Mouse (Mus musculus): Measurements from ENCODE around the gene Rhobtb1. TPM values are rescaled to one million over a fixed set of nuclear protein-coding genes. Genes with fewer than 3 reads are reported as not detected.

The Rhobtb1 gene
- total and polyA plus RNA-seq, 2 experiments from 2014 or later = 29.9 to 38.4 TPM

DNA sequence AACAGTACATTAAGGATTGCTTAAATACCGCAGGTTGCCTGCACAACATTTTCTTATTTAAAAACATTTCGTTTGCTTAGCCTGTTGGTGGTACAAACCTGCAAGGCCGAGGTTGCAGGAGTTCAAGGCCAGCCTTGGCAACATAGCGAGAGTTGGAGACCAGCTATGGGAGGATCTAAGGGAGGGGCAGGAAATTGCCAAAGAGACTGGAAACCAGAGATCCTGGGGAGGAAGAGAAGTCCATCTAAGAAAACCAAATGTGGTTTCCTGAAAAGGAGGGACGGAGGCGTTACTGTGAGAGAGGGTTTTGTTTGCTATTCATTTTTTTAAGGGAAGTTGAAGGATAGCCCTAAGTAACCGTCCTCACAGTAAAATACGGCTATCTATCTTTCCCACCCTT is 60.3 kb downstream of the Rhobtb1 start:
- peaks cover 9% of the 10 kb centered on the region; the same call in 1 of the 2 replicates for H3K4me1 ChIP-seq (ENCODE audit: control insufficient read depth, insufficient read depth)
- peak overlapping the region; percentile 76; the same call in 1 of the 2 replicates for H3K9ac ChIP-seq (replicated peaks; ENCODE audit: low read depth, low read length)
- no peaks in the 10 kb centered on the region; the same call in 1 of the 2 replicates for H3K36me3 ChIP-seq (replicated peaks; ENCODE audit: control insufficient read depth, insufficient read depth, low read length)
- 62% methylated on average over 8 of the region's 8 CpGs for WGBS
- DNase-seq (ENCODE audit: low spot score) = peak; percentile 36
- peak overlapping the region; percentile 99 for H3K27ac ChIP-seq (ENCODE audit: low read depth)
- no peak for ATAC-seq (ENCODE audit: insufficient read depth, low read depth)
- TF ChIP-seq CTCF (IDR thresholded peaks at IDR 0.05; ENCODE audit: low read depth) (no peak), EP300 (IDR thresholded peaks at IDR 0.05; ENCODE audit: low read depth) (no peak)
- peak overlapping the region; percentile 98 for H3K4me2 ChIP-seq (ENCODE audit: low read depth, low read length)
- no peaks in the 10 kb centered on the region for H3K27me3 ChIP-seq (ENCODE audit: control insufficient read depth, insufficient read depth, low read length)
- peak overlapping the region; percentile 80 for H3K4me3 ChIP-seq (ENCODE audit: low read depth, low read length)
- H3K9me3 ChIP-seq (replicated peaks; ENCODE audit: control insufficient read depth, low read length) = no peaks in the 10 kb centered on the region

DNA sequence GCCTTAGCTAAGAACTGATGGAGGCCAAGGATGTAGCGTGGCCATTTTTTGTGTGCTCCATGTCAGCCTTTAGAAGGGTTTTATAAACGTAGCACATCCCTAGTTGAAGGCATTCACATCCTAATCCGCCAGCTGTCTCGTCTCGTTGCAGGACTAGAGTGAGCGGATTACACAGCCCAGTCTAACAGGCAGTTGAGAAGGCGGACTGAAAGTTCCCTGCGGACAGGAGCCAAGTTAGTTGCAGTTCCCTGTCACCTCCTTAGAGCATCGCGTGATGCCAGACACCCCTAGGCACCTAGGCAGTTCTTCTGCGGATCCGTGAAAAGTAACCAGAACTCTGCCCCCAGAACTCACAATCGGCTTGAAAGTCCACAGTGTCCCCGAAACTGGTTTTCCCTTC is 60.7 kb downstream of the Rhobtb1 start:
- 6% methylated on average over 14 of the region's 14 CpGs for WGBS
- H3K36me3 ChIP-seq (replicated peaks; ENCODE audit: control insufficient read depth, insufficient read depth, low read length) = no peaks in the 10 kb centered on the region; the same call in 1 of the 2 replicates
- peak overlapping the region; percentile 98 for H3K4me2 ChIP-seq (ENCODE audit: low read depth, low read length)
- H3K9ac ChIP-seq (replicated peaks; ENCODE audit: low read depth, low read length) = peak overlapping the region; percentile 76
- no peaks in the 10 kb centered on the region for H3K27me3 ChIP-seq (ENCODE audit: control insufficient read depth, insufficient read depth, low read length)
- DNase-seq (ENCODE audit: low spot score) = peak; percentile 56
- ATAC-seq (ENCODE audit: insufficient read depth, low read depth) = no peak
- no peaks in the 10 kb centered on the region for H3K9me3 ChIP-seq (replicated peaks; ENCODE audit: control insufficient read depth, low read length)
- peak overlapping the region; percentile 99 for H3K27ac ChIP-seq (ENCODE audit: low read depth)
- peaks cover 9% of the 10 kb centered on the region; the same call in 1 of the 2 replicates for H3K4me1 ChIP-seq (ENCODE audit: control insufficient read depth, insufficient read depth)
- no peak; the same call in 1 of the 2 replicates for TF ChIP-seq CTCF (IDR thresholded peaks at IDR 0.05; ENCODE audit: low read depth)
- TF ChIP-seq EP300 (IDR thresholded peaks at IDR 0.05; ENCODE audit: low read depth) = no peak
- H3K4me3 ChIP-seq (ENCODE audit: low read depth, low read length) = peak overlapping the region; percentile 80

DNA sequence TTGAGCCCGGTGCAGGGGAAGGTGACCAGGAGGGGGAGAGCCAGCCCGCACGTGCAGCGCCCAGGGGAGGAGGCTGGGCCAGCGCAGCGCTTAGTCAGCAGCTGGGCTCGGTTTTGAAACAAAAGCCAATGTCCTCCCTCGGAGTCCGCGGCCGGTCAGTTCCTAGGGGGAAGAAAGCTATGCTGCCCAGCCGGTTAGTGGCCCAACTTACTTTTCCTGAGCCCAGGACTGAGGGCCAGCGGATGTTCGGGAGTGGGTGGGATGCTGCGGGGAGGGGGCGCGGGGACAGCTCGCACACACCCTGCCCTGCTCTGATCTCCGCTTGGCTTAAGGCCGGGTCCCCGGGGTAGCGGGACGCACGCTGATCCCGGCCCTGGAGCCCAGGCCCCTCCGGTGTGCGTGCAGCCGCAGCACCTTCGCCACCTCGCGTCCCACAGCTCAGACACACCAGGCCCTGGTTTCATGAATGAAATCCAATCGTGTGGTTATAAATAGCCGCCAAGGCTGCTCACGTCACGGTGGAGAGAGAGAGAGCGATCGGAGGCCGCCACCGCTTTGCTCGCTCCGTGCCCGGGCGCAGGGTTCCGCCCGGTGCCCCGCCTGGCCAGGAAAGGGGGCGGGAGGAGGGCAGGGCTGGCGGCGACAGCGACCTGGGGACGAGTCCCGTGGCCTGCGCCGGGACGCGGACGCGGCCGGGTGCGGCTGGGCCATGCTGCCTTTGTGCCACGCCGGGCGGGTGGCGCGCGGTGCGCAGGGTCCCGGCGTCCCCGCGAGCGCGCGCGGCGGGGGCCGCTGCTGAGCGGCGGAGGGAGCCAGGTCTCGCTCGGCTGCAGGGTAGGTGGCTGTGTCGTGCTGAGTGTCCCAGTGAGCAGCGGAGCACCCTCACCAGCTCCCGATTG is 61.6 kb downstream of the Rhobtb1 start, which contains the start of gene A930033H14Rik:
Gene A930033H14Rik, minus strand, starts transcription at position 557 of the 899 bp plus-strand sequence.
- under 1% methylated on average over 66 of the region's 84 CpGs for WGBS
- H3K36me3 ChIP-seq (replicated peaks; ENCODE audit: control insufficient read depth, insufficient read depth, low read length) = no peaks in the 10 kb centered on the region; the same call in 1 of the 2 replicates
- peak; percentile 95 for DNase-seq (ENCODE audit: low spot score)
- peak within 1 kb of the TSS; percentile 80 for H3K4me3 ChIP-seq (ENCODE audit: low read depth, low read length)
- peak; percentile 94 for ATAC-seq (ENCODE audit: insufficient read depth, low read depth)
- 0 out of 2 replicates have a peak, but pooled peaks have one; percentile 10 for TF ChIP-seq CTCF (IDR thresholded peaks at IDR 0.05; ENCODE audit: low read depth)
- peak; percentile 51; the same call in 1 of the 2 replicates for TF ChIP-seq EP300 (IDR thresholded peaks at IDR 0.05; ENCODE audit: low read depth)
- no peaks in the 10 kb centered on the region for H3K9me3 ChIP-seq (replicated peaks; ENCODE audit: control insufficient read depth, low read length)
- H3K27ac ChIP-seq (ENCODE audit: low read depth) = peak within 1 kb of the TSS; percentile 99
- no peaks in the 10 kb centered on the region for H3K27me3 ChIP-seq (ENCODE audit: control insufficient read depth, insufficient read depth, low read length)
- H3K9ac ChIP-seq (replicated peaks; ENCODE audit: low read depth, low read length) = peak within 1 kb of the TSS; percentile 76
- H3K4me2 ChIP-seq (ENCODE audit: low read depth, low read length) = peak within 1 kb of the TSS; percentile 98
- peaks cover 9% of the 10 kb centered on the region; the same call in 1 of the 2 replicates for H3K4me1 ChIP-seq (ENCODE audit: control insufficient read depth, insufficient read depth)

DNA sequence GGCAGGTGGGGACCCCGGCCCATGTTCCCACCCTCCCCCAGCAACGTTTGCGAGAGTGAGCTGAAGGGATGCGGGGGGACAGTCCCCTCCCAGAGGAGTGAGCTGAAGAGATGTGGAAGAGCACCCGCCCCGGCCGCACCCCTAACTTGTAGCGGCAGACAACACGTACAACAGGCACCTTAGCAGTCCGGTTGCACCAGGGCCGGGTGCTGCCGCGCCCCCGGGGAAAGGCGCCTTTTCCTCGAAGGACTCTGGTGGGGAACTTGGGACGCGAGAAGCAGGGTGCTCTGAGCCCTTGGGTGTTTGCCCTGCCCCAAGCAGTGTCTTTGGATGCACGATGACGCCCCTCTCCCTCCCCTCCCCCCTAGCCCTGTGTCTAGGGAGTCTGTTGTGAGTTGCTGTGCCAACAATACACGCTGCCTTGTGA is 62.2 kb downstream of the Rhobtb1 start:
- TF ChIP-seq EP300 (IDR thresholded peaks at IDR 0.05; ENCODE audit: low read depth) (no peak), CTCF (IDR thresholded peaks at IDR 0.05; ENCODE audit: low read depth) (no peak)
- H3K9me3 ChIP-seq (replicated peaks; ENCODE audit: control insufficient read depth, low read length) = no peaks in the 10 kb centered on the region
- H3K4me3 ChIP-seq (ENCODE audit: low read depth, low read length) = peak overlapping the region; percentile 80
- H3K4me1 ChIP-seq (ENCODE audit: control insufficient read depth, insufficient read depth) = peaks cover 15% of the 10 kb centered on the region
- H3K9ac ChIP-seq (replicated peaks; ENCODE audit: low read depth, low read length) = peak overlapping the region; percentile 76
- H3K4me2 ChIP-seq (ENCODE audit: low read depth, low read length) = peak overlapping the region; percentile 98
- H3K36me3 ChIP-seq (replicated peaks; ENCODE audit: control insufficient read depth, insufficient read depth, low read length) = peaks cover 5% of the 10 kb centered on the region; the same call in 1 of the 2 replicates
- 0% methylated on average over 21 of the region's 21 CpGs for WGBS
- H3K27me3 ChIP-seq (ENCODE audit: control insufficient read depth, insufficient read depth, low read length) = no peaks in the 10 kb centered on the region
- DNase-seq (ENCODE audit: low spot score) (no peak), ATAC-seq (ENCODE audit: insufficient read depth, low read depth) (peak; percentile 28)
- H3K27ac ChIP-seq (ENCODE audit: low read depth) = peak overlapping the region; percentile 99

DNA sequence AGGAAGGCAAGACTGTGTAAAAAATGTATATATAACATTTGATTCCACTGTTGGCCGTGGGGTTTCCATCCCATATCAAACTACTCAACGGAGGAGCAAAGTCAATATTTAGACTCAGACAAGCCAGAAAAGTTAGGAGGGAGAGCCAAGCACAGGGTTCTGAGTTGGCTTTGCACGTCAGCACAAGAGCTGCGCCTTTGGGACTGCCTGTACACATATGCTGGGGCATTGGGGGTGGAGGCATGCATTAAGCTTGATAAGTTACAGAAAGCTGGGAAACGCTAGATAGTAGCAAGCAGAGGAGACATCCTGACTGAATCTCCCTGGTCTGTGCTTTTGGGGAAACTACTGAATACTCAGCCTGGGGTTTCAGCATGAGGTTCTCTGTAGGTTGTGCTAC is 62.8 kb downstream of the Rhobtb1 start:
- Histone ChIP-seq H3K9me3 (replicated peaks; ENCODE audit: control insufficient read depth, low read length) (no peaks in the 10 kb centered on the region), H3K9ac (replicated peaks; ENCODE audit: low read depth, low read length) (peak overlapping the region; percentile 76), H3K27ac (ENCODE audit: low read depth) (peak overlapping the region; percentile 99), H3K27me3 (ENCODE audit: control insufficient read depth, insufficient read depth, low read length) (no peaks in the 10 kb centered on the region), H3K4me1 (ENCODE audit: control insufficient read depth, insufficient read depth) (peaks cover 19% of the 10 kb centered on the region), H3K4me2 (ENCODE audit: low read depth, low read length) (peak overlapping the region; percentile 98), H3K36me3 (replicated peaks; ENCODE audit: control insufficient read depth, insufficient read depth, low read length) (peaks cover 7% of the 10 kb centered on the region; the same call in 1 of the 2 replicates), H3K4me3 (ENCODE audit: low read depth, low read length) (peak overlapping the region; percentile 80)
- DNase-seq (ENCODE audit: low spot score) = peak; percentile 48
- 10% methylated on average over 5 of the region's 5 CpGs for WGBS
- no peak for ATAC-seq (ENCODE audit: insufficient read depth, low read depth)
- TF ChIP-seq CTCF (IDR thresholded peaks at IDR 0.05; ENCODE audit: low read depth) (no peak), EP300 (IDR thresholded peaks at IDR 0.05; ENCODE audit: low read depth) (no peak)
